8 mouse cellular contexts compared by ENCODE assay signal in the genomic region with DNA sequence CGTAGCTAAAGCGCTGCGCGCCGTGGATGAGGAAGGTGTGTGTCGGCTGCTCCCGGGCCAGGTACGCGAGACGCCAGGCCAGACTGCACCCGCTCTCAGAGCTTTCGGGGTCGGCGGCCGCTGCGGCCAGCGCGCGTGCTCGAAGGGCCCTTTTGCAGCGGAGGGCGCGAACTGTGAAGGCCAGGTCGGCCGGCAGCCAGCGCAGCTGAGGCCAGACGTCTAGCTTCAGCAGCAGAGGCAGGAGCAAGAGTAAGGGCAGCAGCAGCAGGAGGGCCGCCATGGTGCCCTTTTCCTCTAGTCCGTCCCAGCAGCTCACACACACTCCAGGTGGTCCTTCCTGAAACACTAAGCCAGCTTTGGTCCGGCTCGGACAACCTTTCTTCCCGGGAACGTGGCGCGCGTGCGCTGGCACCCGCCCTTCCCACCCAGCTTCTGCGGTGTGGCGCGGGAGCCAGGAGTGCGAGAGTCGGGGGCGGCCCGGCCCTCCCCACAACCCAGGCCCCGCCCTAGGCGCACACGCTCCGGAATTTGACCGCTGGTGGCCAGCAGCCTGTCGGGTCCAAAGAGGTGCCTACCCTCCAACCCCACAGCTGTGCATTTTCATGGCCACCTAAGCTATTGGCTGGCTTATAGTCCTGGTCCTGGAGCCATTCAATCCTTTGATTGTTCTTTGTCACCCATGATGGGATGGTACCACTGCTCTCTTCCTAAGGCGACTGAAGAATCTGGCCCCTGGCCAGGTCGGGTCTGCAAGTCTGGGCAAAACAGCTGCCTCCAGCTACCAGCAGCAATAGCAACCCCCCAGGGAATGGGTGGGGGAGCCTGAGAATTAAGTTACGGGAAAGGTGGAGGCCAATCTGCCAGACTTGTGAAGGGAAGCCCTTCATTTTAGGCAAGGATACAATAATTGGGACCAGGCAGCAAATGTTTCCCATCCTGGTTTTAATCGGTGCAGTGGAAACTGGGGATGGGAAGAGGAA. TPM values are rescaled to one million over a fixed set of nuclear protein-coding genes. Genes with fewer than 3 reads are reported as not detected.
A peak's percentile ranks its signal among the peaks of the same experiment; 100 is the strongest.
DNase-seq lines count a peak whose midpoint lies in the region; ATAC-seq and TF ChIP-seq lines count a peak whose summit lies in the region.

A gene (minus strand): TSS at position 428 of the 980 bp plus-strand sequence.

- WGBS in intestine, embryonic 15.5 days: 1% methylated on average over 55 of the region's 55 CpGs
- 17% methylated on average over 55 of the region's 55 CpGs for WGBS in liver, adult 2 months

- no peak for TF ChIP-seq CTCF in liver, adult 2 months (IDR thresholded peaks at IDR 0.05; ENCODE audit: low read depth, low read length)

- peak within 1 kb of the TSS; percentile 98 for H3K4me2 ChIP-seq in intestine, embryonic 15.5 days (replicated peaks)

- DNase-seq in layer of hippocampus, adult 8-10 months (ENCODE audit: low spot score in 2 of 2): peak in 1 of 2 experiments; percentile 30
- DNase-seq in layer of hippocampus, adult 9-11 months: no peak
- peak; percentile 57 to 59 for DNase-seq in cerebellum, postnatal 25 days
- peak; percentile 51 for DNase-seq in gastrocnemius, postnatal 25 days
- no peak for DNase-seq in liver, adult 2 months (ENCODE audit: extremely low read depth, low read depth, low spot score)
- peak; percentile 83 for DNase-seq in neural tube, embryonic 10.5 days (ENCODE audit: extremely low spot score, low spot score)
- no peak for DNase-seq in adipocyte (ENCODE audit: low spot score)

- ATAC-seq in intestine, embryonic 15.5 days: peak; percentile 76

- peaks cover 23% of the 10 kb centered on the region for H3K36me3 ChIP-seq in intestine, embryonic 15.5 days
- peaks cover 8% of the 10 kb centered on the region; the same call in 1 of the 2 replicates for H3K36me3 ChIP-seq in liver, adult 2 months (ENCODE audit: control insufficient read depth, insufficient read depth, low read length)

- peaks cover 32% of the 10 kb centered on the region for H3K4me1 ChIP-seq in intestine, embryonic 15.5 days (replicated peaks)
- H3K4me1 ChIP-seq in liver, adult 2 months (ENCODE audit: control insufficient read depth, insufficient read depth, low read length): peaks cover 2% of the 10 kb centered on the region; the same call in 1 of the 2 replicates

- H3K4me3 ChIP-seq in intestine, embryonic 15.5 days (replicated peaks): peak within 1 kb of the TSS; percentile 53
- H3K4me3 ChIP-seq in liver, adult 2 months (ENCODE audit: insufficient read depth, low read depth, low read length): peak within 1 kb of the TSS; percentile 55

- H3K79me2 ChIP-seq in liver, adult 2 months (ENCODE audit: control insufficient read depth, insufficient read depth, low read length): no peaks in the 10 kb centered on the region

- H3K27me3 ChIP-seq in intestine, embryonic 15.5 days (replicated peaks): no peaks in the 10 kb centered on the region
- H3K27me3 ChIP-seq in liver, adult 2 months (ENCODE audit: control insufficient read depth, insufficient read depth, low read length): no peaks in the 10 kb centered on the region; the same call in 1 of the 2 replicates

- no peak for TF ChIP-seq POLR2A in liver, adult 2 months (IDR thresholded peaks at IDR 0.05; ENCODE audit: extremely low read depth, insufficient read depth, low read length)

- H3K27ac ChIP-seq in intestine, embryonic 15.5 days: peak within 1 kb of the TSS; percentile 36
- H3K27ac ChIP-seq in liver, adult 2 months (replicated peaks; ENCODE audit: insufficient read depth, low read depth, low read length): no peak within 1 kb of the TSS

- no peaks in the 10 kb centered on the region for H3K9me3 ChIP-seq in intestine, embryonic 15.5 days

- peak within 1 kb of the TSS; percentile 80 for H3K9ac ChIP-seq in intestine, embryonic 15.5 days
- H3K9ac ChIP-seq in liver, adult 2 months (ENCODE audit: low read depth, low read length): peak within 1 kb of the TSS; percentile 49

RNA-seq across cellular contexts. Expression of the gene that starts here (rescaled TPM):
- 10 to 100 TPM in 3 of 4 experiments, 1 to 10 TPM in 1; 9.1 to 12.7 (median 12.1) TPM for total RNA-seq in layer of hippocampus, adult 8-10 months (2022)
- total RNA-seq in gastrocnemius, postnatal 25 days (2021): 1 to 10 TPM; 1.5 to 1.7 TPM
- polyA plus RNA-seq in intestine, embryonic 15.5 days (2015; fragmentation: Nextera tagmentation; extraction: Ambion mirVana): 10.6 and 12.4 TPM in 2 replicates
- total RNA-seq in liver, adult 2 months (2014; rRNA removed): 0.37 and 1.1 TPM in 2 replicates
- 1.00 and 2.3 TPM in 2 replicates for polyA plus RNA-seq in liver, adult 2 months (2012; rRNA removed)

Comparison
In these comparisons a context has a peak if more than half of its experiments do, and no peak if none do; other contexts are left out.
1. DNase-seq: peak in cerebellum, postnatal 25 days (2 of 2), gastrocnemius, postnatal 25 days (single experiment) and neural tube, embryonic 10.5 days (single experiment); none in layer of hippocampus, adult 9-11 months (single experiment), liver, adult 2 months (single experiment) and adipocyte (single experiment).